Mouse (Mus musculus): Measurements from ENCODE around the gene Ttc7b.

Ttc7b gene

DNA sequence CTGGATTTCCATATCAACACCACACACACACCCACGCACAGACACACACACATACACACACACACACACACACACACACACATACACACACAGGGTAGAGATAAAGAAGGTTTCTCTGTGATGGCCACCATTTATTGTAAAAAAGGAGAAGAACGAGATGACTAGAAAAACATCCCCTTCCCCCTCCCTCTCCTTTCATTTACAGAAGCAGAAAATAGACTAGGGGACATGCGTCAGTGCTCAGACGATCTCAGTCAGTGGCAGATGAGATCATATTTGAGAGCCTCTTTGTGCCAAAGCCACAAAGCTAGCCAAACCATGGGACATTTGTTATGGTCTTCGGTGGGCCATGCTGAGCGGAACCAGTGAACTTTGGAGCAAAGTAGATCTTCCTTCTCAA is 75.4 kb downstream of the Ttc7b start:
- no peak for DNase-seq

DNA sequence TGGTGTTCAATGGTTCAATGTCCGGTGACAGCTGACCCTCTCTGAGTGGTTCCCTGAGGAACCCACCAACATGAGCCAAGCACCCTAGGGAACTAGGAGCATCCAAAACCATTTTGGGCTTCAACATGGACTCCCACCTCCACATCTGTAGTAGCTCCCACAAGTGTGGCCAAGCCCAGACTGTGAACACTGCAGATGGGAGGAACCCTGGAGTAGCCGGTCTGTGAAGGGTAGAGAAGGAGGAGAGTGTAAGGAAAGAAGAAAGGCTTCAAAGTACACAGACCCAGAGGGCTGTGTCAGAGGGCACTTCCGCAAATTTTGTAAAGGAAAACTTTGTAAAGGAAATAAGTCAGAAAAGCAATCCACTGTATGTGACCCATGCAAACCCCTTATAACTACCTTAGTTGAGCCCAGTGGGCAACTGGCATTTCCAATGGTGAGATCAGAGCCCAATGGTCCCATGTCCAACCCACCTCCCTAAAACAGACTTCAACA is 75.9 kb downstream of the Ttc7b start:
- DNase-seq = no peak

DNA sequence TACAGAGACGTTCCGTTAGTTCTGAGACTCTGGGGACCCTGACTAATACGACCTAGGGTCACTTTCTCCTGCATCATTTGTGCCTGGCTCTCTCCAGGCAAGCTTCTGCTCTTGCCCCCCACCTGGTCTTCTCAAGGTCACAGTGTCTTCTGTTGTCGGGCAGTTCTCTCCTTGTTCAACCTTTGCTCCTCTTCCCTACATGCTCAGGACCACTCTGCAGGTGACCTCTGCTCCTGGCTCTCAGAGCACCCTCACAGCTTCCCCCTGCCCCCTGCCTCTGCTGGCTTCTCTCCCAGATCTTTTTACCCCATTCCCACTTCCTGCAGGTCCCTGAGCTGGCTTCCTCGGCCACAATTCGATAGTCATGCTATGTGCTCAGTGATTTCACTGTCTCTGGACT is 77.2 kb downstream of the Ttc7b start:
- peak in 1 of 2 experiments; percentile 3 for DNase-seq

DNA sequence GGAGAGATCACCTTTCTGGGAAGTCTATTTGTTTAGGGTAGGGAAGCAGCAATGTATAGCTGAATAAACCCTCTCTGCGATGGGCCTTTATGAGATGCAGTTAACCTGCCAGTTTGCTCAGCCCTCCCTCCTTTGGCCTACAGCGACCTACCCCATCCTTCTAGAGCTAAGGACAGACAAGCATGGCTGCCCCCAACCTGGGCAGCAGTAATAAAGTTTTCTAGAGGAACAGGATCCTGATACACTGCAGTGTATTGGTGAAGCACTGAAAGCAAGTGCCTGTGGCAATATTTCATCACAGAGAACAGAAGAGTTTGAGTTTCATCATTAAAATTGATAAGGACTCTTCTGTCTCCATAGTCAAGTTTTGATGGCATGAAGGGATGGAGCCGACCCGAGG is 79.0 kb downstream of the Ttc7b start:
- DNase-seq = no peak

DNA sequence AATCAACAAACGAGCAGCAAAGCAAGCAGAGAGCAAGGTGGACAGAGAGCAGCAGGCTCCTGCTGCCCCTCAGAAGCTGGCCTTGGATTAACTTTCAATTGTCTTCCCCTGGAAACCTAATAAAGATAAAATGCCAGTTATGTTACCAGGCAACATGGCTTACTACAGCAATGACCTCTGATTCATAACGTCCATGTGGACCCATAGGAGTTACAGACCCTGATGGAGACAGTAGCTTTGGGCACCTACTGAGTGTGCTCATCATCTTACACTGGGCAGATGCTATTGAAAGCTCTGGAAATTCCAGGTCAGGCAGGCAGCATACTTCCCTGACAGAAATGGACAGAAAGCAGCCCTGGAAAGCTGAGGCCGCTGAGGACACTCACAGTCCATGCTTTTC is 80.7 kb downstream of the Ttc7b start:
- no peak for DNase-seq

GRCm38 (mm10) chr12:100439145-100439755 is 81.4 kb downstream of the Ttc7b start:
- DNase-seq = no peak

- DNase-seq = no peak
These were observed 82.1 kb downstream of the Ttc7b start for GRCm38 (mm10) chr12:100438509-100438908.

DNA sequence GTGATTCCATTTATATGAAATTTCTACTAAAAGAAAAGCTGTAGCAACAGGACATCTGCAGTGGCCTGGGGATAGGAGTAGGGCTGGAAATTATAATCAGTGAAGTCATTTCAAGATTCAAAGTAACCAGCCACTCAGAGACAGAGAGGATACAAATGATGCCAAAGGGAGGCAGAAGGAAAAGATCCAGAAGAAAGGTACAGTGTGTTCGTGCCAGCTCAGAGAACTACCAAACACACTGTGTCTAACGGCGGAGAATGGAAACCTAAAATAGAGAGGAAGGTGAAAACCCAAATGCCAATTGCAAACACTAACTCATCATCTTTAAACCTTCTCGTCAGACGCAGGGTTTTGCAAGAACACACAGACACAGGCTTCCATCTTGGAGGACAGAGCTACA is 82.8 kb downstream of the Ttc7b start:
- DNase-seq = no peak

DNA sequence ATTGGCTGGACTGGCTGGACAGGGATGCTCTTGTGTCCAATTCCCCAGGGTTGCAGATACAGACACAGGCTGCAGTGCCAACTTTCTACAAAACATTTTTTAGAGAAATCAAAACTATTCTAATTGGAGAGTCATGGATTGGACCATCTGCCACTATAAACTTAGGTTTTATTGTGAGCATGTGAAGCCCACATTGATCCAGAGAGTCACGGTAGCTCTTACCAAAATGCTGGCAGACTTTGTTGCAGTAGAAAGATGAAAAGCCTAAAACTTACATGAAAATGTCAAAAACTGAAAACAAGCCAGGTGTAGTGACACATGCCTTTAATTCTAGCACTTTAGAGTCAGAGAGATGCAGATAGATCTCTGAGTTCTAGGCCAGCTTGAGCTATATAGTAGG is 84.9 kb downstream of the Ttc7b start:
- no peak for DNase-seq

DNA sequence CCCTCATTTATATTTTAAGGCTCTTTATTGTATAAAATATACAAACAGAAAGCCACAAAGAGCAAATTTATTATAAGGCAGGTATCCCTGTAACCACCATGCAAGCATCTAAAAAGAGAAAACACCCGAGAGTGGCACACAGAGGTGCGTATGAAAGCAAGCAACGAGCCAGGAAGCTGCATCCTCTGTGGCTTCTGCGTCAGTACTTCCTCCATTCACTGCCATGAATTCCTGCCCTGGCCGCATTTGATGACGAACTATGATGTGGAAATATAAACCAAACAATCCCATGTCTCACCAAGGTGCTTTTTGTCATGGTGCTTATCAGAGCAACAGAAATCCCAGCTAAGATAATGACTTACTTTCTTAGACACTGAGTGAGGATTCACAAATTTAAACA is 88.8 kb downstream of the Ttc7b start:
- no peak for DNase-seq

DNA sequence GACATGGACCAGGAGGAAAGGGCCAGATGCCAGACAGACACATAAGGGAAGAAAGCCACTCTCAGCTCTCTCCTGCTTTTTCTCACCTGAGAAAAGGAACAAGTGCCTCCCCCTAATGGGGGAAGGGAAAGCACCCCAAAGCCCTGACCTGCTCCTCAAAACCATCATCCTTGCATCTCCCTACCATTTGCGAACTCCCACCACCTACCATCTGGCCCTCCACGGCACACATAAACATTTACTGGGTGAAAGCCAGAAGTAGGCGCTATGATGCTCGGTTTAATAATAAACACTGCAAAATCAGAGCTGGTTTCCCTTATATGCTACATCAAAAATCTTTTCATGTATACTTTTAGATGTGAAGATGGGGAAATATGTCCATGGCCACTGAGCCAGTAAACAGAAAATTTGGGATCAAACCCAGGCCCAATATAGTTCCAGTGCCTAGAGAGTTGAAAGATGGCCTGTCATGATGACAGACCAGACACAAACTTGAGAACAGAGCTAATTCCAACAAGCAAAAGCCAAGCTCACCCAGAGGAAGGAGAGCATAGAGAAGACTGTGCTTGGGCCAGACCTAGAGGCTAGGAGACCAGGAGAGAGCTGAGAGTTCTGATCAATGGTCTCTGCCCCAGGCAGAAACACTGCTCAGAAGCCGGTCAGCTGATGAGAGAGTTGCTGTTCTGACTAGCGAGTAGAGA is 91.1 kb downstream of the Ttc7b start:
- DNase-seq = peak; percentile 38 to 40

DNA sequence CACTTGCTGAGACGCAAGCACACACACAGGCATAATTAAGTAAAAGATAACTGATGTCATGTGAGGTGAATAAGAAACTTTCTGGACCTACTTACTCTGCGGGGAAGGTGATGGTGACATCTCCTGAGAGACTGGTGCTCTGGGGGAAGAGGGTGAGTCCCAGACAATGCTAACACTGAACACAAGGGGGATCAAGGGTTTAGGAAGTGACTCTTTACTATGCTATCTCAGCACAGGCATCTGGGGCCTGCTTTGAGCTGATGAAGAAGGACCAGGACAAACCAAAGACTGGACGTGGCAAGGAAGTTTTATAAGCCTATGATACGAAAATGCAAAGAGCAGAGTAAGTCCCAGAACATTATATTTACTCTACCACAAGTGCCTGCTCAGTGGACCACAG is 92.4 kb downstream of the Ttc7b start:
- DNase-seq = no peak

GRCm38 (mm10) chr12:100426212-100426611 is 94.4 kb downstream of the Ttc7b start:
- no peak for DNase-seq

DNA sequence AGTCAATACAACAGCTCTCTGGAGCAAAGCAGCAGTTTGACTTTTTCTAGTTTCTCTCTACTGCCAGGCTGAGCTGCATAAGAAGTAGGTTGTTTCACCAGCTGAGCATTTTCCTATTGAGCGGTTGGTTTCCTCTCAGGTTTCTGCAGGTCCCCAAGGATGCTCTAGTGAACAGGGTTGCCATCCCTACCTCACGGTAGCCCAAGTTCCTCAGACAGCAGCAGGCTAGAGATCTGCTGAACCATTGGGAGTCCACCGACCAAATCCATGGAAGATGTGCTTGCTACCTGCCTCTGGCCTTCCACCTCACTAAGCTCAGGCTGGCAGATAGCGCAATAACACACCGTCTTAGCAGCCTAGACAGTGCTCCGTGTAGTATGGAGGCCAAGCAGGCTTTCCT is 95.6 kb downstream of the Ttc7b start:
- no peak for DNase-seq

GRCm38 (mm10) chr12:100422286-100422820 is 98.3 kb downstream of the Ttc7b start:
- peak in 1 of 2 experiments; percentile 43 for DNase-seq

DNA sequence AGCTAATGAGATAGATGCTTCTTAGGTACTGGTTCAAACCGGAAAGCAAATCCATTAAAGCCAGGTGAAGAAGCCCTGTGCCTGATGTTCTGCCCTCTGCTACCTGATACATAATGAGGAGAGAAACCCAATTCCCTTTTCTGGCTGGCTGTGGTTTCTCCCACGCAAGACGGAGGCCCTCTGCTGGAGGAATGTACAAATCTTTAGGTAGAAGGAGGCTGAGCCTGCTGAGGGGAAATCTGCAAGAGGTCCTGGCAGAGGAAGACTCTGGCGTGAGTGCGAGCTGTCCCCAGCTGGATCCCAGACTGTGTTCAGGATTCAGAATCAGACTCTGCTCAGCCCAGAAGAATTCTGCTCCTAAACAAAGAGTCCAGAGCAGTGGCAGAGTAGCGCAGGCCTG is 99.1 kb downstream of the Ttc7b start:
- DNase-seq = peak; percentile 60 to 81

GRCm38 (mm10) chr12:100420903-100421302 is 99.7 kb downstream of the Ttc7b start:
- DNase-seq = no peak

DNA sequence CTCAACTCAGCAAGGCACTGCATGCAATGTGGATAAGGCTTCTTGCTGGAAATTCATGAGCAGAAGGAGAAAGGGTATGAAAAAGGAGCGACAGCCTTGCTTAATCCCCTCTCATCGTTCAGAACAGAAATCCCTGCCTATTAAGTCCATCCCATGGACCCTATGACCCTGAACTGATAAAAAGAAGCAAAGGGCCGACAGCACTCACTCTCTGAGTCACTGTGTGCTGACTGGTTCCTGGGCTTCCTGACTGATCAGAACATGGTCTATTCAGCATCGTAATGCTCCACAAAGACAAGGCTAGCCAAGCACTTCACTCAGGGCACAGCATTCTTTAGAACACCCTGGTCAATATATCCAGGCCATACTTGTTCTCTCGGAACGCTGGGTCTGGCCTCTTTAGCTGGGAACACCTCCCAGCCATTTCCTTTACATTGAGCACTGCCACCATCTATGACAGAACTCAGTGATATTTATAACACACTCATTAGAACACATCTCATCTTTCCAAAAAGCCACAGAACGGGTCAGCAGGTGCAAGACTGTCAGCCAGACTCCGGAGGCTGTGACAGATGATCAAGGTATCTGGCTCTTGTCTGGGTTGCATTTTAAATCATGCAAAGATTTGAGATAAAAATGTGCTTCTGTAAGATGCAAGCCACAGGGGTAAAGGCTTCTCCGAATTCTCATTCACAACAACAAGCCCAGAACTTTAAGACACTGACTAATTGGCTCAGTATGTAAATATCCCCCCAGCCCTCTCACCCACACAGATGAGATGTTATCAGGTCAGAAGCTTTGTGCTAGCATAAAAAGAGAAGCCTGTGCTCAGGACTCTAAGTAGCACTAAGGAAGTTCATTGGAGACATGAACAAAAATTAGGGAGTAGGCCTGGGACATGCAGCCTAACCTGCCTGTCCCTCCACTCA is 100.4 kb downstream of the Ttc7b start:
- DNase-seq = peak; percentile 51

GRCm38 (mm10) chr12:100415802-100416201 is 104.8 kb downstream of the Ttc7b start:
- no peak for DNase-seq

DNA sequence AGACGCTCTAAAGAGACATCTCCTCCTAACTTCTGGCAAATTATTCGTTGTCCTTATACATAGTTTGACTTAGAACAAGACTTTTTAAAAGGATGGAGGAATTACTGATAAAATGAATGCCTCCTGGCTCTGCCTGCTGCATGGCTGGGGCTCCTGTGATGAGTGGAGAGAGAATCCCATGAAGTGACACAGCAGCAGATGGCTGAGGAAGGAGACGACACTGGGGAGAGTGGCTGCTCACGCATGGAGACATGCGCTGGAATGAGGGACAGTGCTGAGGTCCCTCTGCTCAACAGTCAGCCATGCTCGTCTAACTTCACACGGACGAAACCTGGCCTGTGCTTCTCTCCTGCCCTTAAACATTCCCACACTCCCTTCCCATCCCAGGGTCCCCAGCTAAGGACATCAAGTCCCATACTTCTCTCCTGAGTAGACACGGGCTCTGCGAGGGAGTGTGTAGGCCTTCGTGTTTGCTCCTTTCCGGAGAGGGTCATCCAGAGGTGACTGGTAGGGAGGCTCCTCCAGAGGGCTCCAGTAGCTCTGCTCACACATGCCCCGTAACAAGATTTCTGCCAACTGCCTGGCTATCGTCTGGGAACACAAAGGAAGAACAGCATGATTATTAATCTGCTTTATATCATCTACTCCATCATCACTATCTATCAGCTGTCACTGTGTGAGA is 105.8 kb downstream of the Ttc7b start:
- DNase-seq = no peak

GRCm38 (mm10) chr12:100408714-100409113 is 111.9 kb downstream of the Ttc7b start:
- DNase-seq = no peak

GRCm38 (mm10) chr12:100408143-100408542 is 112.5 kb downstream of the Ttc7b start:
- DNase-seq = no peak

- no peak for DNase-seq
These were observed 113.3 kb downstream of the Ttc7b start for GRCm38 (mm10) chr12:100407371-100407770.

All from cerebellum, postnatal 25 days (tissue).